Mouse (Mus musculus): ENCODE measurements at regions not wholly inside any gene's neighbourhood (a gene's known extent, or its start where the extent isn't known, plus 50 kb on each side); places are given as distances from the start of the nearest gene placed in this dataset.
"Not testable (repeated sequence)": the region's sequence is repeated elsewhere in the genome, so short reads cannot be mapped to it uniquely, and the experiment has no call there.

- no peak for DNase-seq
Measured at GRCm38 (mm10) chr4:23823516-23823915, 672.7 kb upstream of the Mms22l start.

DNA sequence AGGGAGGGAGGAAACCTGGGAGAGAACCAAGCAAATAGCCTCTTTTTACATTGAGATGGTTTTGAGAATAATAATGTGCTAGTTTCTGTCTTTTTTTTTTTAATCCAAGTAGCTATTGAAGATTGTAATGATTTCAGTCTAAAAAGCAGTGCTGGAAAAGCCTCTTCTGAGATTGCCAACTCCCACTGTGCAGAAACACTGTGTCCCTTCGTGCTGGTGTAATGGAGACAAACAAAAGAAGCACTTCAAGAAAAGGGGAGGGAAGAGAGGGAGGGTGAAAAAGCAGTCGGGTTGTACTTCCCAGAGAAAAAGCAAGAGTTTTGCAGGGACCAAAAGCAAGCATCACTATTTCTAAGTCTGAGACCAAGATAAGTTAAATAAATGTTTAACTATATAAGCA lies 669.4 kb upstream of the Mms22l start:
- DNase-seq = no peak

GRCm38 (mm10) chr4:23832385-23833164 lies 663.7 kb upstream of the Mms22l start:
- DNase-seq = peak; percentile 17

DNA sequence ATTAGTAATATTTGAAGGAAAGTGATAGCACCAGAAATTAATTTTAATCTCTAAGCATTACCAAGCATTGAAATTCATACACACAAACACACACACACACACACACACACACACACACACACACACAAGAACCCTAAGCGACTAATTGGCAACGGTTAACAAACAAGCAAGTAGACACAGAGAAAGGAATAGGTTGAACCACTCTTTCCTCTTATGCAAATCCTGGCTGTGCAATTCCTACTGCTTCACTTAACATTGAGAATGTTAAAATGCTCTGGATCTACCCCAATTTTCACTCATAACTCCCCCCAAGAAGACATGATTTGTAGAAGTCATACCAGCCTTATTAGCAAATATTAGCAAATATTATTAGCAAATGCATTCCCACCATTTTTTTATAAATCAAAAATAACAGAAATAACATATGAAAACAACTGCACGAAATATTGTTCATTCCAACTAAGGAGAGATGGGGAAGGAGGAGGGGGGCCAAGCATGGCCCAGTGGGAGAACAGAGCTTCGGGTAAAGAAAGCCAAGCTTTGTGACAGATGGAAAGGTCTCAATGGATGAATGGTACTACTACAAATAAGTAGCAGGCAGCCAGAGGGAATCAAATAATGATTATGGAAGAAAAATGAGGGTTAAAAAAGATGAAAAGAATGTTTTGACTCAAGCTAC lies 652.5 kb upstream of the Mms22l start:
- no peak for DNase-seq

GRCm38 (mm10) chr4:23844288-23844971 lies 651.8 kb upstream of the Mms22l start:
- no peak for DNase-seq

DNA sequence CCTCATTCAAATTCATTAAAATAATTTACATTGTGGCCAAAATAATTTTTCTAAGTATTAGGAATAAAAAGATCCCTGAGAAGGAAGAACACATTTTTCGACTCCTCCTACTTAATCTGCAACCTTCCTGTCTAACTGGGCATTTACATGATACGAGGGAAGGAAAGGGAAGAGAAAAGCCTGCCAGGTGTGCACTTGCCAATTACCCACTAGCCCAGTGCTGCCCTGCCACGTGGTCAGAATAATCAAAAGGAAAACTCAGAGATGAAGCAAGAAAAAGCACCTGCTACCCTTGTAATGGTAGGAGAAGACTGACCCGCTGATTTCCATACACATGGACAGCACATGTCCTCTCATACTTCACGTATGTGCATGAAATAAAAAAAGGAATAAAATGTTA lies 651.0 kb upstream of the Mms22l start:
- DNase-seq = no peak

DNA sequence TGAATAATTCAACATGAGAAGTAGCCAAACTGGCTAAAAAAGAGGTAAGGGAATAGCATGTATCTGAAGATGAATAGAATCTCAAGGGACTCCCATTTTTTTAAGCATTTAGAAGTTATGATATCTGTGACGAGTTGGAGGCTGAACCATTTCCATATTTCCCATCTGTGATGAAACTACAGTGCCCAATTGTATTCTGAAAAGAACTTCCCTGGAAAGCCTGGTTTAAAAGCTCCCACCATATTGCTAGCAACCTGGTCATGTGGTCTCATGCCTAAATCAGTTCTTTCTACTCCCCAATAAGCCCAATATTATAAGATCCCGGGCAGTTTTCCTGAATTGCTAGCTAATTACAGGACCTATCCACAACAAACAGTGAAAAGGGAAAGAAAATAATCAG lies 645.6 kb upstream of the Mms22l start:
- DNase-seq = no peak

DNA sequence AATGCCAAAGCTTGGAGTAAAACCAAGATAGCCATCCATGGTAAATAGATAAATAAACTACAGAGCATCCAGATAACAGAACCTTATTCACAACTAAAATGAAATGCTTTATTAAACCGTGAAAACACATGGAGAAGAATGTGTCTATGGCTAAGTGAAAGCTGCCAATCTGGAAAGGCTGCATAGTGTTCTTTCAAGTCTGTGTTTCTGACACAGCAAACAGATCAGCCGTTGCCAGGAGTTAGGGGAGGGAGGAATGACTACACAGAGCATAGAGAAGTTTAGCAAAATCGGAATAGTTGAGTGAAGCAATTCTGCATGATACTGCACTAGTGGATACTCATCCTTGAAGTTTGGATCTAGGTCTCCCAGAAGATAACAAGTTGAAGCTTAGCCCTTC lies 633.8 kb upstream of the Mms22l start:
- DNase-seq = no peak

DNA sequence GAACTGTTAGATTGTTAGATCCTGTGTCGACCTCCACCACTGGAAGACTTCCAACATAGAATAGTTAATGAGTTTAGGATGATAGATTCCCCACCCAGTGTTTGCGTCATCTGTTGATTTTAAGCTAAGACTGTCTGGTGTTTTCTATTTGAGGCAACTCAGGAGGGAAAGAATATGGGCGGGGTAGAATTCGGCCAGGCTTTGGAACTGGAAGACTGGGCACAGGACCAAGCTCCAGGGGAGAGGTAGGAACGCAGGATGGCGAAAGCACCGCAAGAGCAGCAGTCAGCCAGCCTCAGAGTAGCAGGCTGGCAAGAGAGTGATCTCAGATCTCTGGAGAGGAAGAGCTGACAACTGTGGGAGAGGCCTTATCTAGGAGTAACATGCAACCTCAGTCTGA lies 616.2 kb upstream of the Mms22l start:
- DNase-seq = peak; percentile 7

GRCm38 (mm10) chr4:23913396-23913795 lies 582.9 kb upstream of the Mms22l start:
- DNase-seq = peak; percentile 18

DNA sequence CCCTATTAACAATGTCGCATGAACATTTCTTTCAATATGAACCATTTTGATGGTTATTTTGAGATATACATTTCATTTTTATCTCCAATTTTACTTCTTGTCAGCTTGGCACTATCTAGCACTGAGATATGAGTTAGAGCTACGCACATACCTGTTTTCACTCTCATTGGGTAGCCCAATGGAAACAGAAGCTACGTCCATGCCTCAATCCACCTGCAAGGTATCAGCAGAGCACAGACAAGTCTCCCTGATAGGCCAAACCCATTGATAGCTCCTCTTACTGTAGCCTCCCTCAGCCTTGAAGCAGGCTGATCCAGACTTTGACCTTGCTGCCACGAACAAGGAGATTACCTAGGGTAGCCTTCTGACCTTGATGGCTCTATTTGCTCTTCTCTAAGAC lies 582.4 kb upstream of the Mms22l start:
- DNase-seq = no peak

DNA sequence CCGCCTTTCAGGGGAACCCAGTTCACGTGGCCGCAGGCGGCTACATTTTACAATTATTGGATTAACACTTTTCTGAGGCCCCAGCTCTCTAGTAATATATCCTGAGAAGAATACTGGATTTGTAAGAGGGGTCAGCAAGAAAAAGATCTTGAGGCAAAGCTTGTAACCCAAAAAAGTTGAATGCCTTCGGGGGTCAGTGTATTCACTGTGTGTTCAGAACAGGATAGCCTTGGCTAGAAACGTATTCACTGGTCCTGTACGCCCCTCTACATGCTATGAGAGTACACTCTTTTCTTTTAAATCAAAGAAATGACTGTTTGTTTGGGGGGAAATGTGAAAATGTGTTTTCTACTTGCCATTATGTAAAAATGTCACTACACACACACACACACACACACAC lies 581.8 kb upstream of the Mms22l start:
- no peak for DNase-seq

DNA sequence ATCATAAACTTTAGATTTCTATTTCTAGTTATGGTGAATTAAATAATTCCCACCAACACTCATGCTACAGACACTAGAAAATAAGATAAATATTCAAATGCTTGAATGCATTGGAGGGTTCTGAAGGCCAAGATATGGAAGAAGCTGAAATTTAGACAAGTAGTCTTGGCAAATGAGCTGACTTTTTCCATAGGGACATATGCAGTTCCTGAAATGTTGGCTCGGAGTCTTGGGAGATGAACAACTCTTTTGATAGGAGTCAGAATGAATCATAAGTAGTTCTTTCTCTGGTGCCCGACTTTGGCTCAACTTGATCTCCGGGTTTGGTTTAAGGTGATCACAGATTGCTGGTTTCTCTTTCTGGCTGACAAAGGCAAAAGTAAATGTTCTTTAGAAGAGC lies 574.7 kb upstream of the Mms22l start:
- DNase-seq = no peak

DNA sequence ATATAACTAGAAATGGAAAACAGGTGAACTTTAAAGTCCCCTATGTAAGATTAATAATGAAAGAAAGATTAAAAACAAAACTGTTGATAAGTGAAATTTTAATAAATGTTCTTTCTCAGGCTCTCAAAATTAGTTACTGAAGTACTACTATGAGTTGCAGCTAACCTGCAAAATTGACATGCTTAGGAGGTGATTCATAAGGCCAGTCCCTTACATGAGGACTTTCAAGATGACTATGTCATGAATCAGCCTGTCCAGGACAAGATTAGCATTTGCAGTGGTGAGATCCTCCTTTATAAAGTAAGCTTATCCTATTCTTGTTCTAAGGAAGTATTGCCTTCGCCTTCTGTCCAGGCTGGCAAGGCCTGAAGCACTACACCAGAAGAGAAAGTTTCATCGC lies 542.1 kb upstream of the Mms22l start:
- no peak for DNase-seq

- DNase-seq = not testable (repeated sequence)
Measured at GRCm38 (mm10) chr4:23982193-23982592, 514.1 kb upstream of the Mms22l start.

DNA sequence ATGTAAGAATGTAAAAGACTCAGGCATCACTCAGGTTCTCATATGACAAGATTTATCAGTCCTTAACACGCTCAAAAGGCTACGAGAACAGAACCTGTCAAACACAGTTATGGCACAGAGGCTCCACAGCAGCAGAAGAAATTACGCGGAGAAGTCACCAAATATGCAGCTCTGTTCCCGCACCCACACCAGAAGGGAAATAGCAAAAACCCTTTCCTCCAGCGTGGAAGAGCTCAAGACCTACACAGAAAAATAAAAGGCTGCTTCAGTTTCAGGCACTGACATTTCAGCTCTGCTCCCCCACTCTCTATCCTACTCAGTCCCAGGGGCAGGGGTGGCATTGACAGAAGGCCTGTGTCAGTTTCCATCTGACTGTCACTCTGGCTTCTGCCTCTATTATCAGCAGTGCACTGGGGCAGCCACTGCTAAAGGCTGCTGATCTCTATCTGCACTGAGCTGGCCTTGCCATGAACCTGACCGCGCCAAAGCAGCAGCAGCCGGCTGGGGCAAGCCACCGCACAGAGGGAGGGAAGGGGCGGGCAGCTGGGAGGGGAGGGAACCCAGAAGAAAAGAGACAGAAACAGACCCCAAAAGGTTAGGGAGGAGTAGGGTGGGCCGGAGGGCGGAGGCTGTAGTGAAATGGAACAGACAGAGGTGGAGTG lies 513.3 kb upstream of the Mms22l start:
- peak; percentile 37 for DNase-seq

- DNase-seq = no peak
Measured at GRCm38 (mm10) chr4:23983452-23983805, 512.8 kb upstream of the Mms22l start.

GRCm38 (mm10) chr4:23984005-23984404 lies 512.2 kb upstream of the Mms22l start:
- no peak for DNase-seq

DNA sequence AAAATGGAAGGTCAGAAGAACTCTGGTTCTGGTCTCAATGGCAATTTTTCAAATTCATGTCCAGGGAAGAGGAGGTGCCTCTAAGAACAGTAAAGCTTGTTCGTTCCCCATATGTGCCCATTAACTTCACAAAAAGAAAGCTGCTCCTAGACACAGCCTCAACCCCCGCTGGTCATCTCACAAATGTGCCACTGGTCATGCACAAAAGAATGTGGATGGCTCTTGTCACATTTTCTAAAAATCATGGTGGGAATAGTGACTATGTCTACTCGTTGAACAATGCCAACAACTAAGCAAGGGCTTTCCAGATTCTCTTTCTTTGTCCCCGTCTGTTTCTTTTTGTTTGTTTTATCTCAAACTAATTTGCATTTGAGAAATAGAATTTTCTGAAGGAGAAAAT lies 510.3 kb upstream of the Mms22l start:
- no peak for DNase-seq

DNA sequence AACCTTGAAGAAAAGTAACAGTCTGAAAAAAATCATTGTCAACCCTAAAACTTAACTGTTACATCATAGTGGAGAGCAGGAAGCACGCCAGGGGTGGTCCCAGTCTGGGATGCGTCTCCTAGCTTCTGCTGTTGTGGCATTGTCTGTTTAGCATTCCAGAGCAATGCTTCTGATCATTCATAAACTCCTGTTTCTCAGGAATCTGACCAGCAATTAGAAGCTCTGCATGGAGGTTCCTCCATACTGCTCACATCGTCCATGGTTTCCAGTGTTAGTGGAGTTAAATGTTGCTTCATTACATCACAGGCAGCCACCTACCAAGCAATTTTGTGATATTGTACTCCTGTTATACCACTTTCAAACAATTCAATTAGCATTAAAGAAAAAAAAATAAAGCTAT lies 502.4 kb upstream of the Mms22l start:
- DNase-seq = no peak

- no peak for DNase-seq
Measured at GRCm38 (mm10) chr4:23994261-23994965, 501.8 kb upstream of the Mms22l start.

- no peak for DNase-seq
Measured at GRCm38 (mm10) chr4:24006257-24006955, 489.8 kb upstream of the Mms22l start.

Data from right cerebral cortex, postnatal 4 days (tissue).